Mouse (Mus musculus): ENCODE data around the gene Dap3.
"Not testable (repeated sequence)": the region's sequence is repeated elsewhere in the genome, so short reads cannot be mapped to it uniquely, and the experiment has no call there.

DNA sequence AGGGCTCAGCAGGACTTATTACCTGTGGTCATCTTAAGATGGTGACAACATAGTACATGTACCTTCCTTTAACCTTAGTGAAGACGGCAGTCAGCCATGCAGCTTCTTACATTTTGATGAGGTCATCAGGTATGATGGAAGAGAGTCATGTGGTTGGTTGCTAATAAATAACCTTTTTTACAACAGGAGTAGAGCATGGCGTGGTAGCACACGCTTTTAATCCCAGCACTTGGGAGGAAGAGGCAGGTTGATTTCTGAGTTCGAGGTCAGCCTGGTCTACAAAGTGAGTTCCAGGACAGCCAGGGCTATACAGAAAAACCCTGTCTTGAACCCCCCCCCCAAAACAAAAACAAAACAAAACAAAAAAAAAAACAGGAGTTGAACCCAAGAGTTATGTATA is 68.4 kb downstream of the Dap3 start:
- TF ChIP-seq POLR2A (IDR thresholded peaks at IDR 0.05; ENCODE audit: insufficient read depth, low read depth, low read length); CTCF (IDR thresholded peaks at IDR 0.05); EP300 (IDR thresholded peaks at IDR 0.05; ENCODE audit: insufficient read depth, low read depth, low read length): not testable (repeated sequence)

Data from heart, adult 2 months (tissue).